Mouse (Mus musculus): ENCODE results near the gene Lgals1. TPM values are rescaled to one million over a fixed set of nuclear protein-coding genes. Genes with fewer than 3 reads are reported as not detected.

Lgals1 gene
- polyA plus RNA-seq, 1 experiment from 2014 or later, result 50.7 TPM

DNA sequence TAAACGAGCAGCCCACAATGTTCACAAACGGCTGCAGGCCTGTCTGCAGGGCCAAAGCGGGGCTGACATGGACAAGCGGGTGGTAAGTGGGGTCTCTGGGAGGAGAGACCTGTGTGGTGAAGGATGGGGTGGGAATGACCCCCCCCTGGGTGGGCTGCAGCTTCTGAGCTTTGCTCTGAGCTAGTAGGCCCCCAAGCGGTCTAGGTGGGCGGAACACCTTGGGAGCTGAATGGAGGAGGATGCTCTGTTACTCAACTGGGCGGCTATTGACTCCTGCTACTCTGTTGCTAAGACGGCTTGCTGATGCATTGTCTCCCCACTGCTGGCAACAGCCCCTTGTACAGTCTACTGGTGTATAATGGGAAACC lies 25.1 kb upstream of the Lgals1 start:
- Histone ChIP-seq H3K9ac (replicated peaks; ENCODE audit: low read depth, low read length) (no peak overlapping the region), H3K4me3 (ENCODE audit: low read depth, low read length) (no peak overlapping the region), H3K36me3 (ENCODE audit: control insufficient read depth, insufficient read depth, low read length) (no peaks in the 10 kb centered on the region), H3K9me3 (ENCODE audit: control insufficient read depth, low read length) (no peaks in the 10 kb centered on the region), H3K4me2 (ENCODE audit: low read depth, low read length) (no peak overlapping the region), H3K27me3 (ENCODE audit: control insufficient read depth, insufficient read depth, low read length) (0 out of 2 replicates have a peak, but pooled peaks cover 2% of the 10 kb centered on the region), H3K27ac (ENCODE audit: low read depth, low read length) (no peak overlapping the region), H3K4me1 (ENCODE audit: control insufficient read depth, insufficient read depth, low read length) (peaks cover 5% of the 10 kb centered on the region)
- ATAC-seq (ENCODE audit: low read depth), result no peak
- WGBS, result 40% methylated on average over 8 of the region's 8 CpGs

DNA sequence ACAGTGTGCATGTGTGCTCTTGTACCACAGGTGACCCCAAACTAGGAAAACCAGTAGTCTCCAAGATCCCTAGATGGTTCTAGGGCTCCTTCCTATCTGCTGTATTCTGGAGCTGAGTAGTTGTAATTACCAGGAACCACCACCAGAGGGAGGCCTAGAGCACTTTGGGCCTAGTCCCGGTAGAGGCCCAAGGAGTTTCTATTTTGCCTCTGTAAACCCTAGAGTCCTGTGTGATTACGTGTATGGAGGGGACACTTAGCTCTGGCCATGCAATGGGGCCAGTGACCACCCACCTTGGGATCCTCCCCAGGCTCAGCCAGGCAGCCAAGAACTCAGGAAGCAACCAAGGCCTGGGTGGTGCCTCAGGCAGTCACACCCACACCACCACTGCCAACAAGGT lies 23.3 kb upstream of the Lgals1 start:
- Histone ChIP-seq H3K4me2 (ENCODE audit: low read depth, low read length) (no peak overlapping the region), H3K9ac (replicated peaks; ENCODE audit: low read depth, low read length) (no peak overlapping the region), H3K4me3 (ENCODE audit: low read depth, low read length) (no peak overlapping the region), H3K27ac (ENCODE audit: low read depth, low read length) (no peak overlapping the region), H3K9me3 (ENCODE audit: control insufficient read depth, low read length) (no peaks in the 10 kb centered on the region), H3K4me1 (ENCODE audit: control insufficient read depth, insufficient read depth, low read length) (peaks cover 5% of the 10 kb centered on the region), H3K36me3 (ENCODE audit: control insufficient read depth, insufficient read depth, low read length) (no peaks in the 10 kb centered on the region), H3K27me3 (ENCODE audit: control insufficient read depth, insufficient read depth, low read length) (0 out of 2 replicates have a peak, but pooled peaks cover 2% of the 10 kb centered on the region)
- ATAC-seq (ENCODE audit: low read depth), result peak; percentile 60; the same call in 1 of the 2 replicates
- 12% methylated on average over 2 of the region's 2 CpGs for WGBS

DNA sequence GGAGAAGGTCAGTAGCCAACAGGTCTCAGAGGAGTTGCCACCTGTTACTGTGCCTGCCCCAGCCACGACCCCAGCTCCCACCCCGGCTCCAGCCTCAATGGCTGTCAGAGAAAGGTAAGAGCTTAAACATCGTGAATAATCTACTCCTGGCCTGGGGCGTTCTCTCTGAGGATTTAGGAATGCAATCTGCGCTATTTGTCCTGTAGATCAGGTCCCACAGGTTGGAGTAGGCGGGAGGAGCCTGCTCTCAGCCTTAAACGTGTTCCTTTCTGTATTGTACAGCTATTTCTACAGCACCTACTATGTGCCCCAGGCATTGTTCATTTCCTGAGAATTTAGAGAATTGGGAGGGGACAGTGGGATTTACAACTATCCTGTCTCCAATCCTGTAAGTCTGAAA lies 18.1 kb upstream of the Lgals1 start:
- Histone ChIP-seq H3K27ac (ENCODE audit: low read depth, low read length) (no peak overlapping the region), H3K4me3 (ENCODE audit: low read depth, low read length) (no peak overlapping the region), H3K27me3 (ENCODE audit: control insufficient read depth, insufficient read depth, low read length) (no peaks in the 10 kb centered on the region), H3K9me3 (ENCODE audit: control insufficient read depth, low read length) (no peaks in the 10 kb centered on the region), H3K4me1 (ENCODE audit: control insufficient read depth, insufficient read depth, low read length) (peaks cover 5% of the 10 kb centered on the region; the same call in 1 of the 2 replicates), H3K4me2 (ENCODE audit: low read depth, low read length) (no peak overlapping the region), H3K9ac (replicated peaks; ENCODE audit: low read depth, low read length) (no peak overlapping the region), H3K36me3 (ENCODE audit: control insufficient read depth, insufficient read depth, low read length) (no peaks in the 10 kb centered on the region)
- ATAC-seq (ENCODE audit: low read depth), result no peak
- WGBS, result 85% methylated on average over 7 of the region's 7 CpGs

DNA sequence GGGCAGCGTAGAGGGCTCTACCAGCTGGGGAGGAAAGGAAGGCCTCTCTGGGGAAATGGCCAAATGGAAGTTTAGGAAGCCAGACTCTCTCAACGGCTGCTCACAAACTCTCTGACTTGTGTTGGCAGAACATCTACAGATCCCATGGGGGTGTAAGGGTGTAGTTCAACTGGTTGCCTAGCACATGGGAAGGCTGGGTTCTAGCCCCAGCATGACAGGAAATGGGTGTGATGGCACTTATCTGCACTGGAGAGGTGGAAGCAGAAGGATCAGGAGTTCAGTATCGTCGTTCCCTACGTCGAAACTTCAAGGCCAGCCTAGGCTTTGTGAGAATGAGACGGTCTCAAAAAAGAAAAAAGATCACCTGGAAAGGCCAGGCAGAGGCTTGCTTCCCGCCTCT lies 17.5 kb upstream of the Lgals1 start:
- Histone ChIP-seq H3K9me3 (ENCODE audit: control insufficient read depth, low read length) (no peaks in the 10 kb centered on the region), H3K4me3 (ENCODE audit: low read depth, low read length) (no peak overlapping the region), H3K4me1 (ENCODE audit: control insufficient read depth, insufficient read depth, low read length) (peaks cover 5% of the 10 kb centered on the region; the same call in 1 of the 2 replicates), H3K36me3 (ENCODE audit: control insufficient read depth, insufficient read depth, low read length) (no peaks in the 10 kb centered on the region), H3K9ac (replicated peaks; ENCODE audit: low read depth, low read length) (no peak overlapping the region), H3K27me3 (ENCODE audit: control insufficient read depth, insufficient read depth, low read length) (no peaks in the 10 kb centered on the region), H3K27ac (ENCODE audit: low read depth, low read length) (no peak overlapping the region), H3K4me2 (ENCODE audit: low read depth, low read length) (no peak overlapping the region)
- no peak for ATAC-seq (ENCODE audit: low read depth)
- whole genome bisulfite sequencing, result 88% methylated on average over 8 of the region's 8 CpGs

DNA sequence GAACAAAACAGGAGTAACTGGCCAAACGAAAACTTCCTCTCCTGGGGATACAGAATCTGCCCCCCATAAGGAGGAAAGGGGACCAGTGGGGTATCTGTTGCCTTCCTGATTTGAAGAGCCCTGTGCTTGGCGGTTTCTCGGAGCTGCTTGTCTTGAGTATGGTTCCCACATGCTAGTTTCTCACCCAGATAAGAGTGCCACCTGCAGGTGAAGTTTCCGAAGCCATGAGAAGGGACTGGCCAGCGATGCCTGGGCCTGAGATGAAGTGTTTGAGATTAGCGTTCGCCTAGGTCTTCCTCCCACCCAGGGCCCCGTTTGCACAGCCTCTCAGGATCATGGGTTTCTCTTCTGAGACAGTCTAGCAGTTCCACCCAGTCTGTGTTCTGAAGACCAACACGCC lies 14.5 kb upstream of the Lgals1 start:
- peaks cover 27% of the 10 kb centered on the region for H3K4me1 ChIP-seq (ENCODE audit: control insufficient read depth, insufficient read depth, low read length)
- ATAC-seq (ENCODE audit: low read depth), result no peak
- H3K9me3 ChIP-seq (ENCODE audit: control insufficient read depth, low read length), result no peaks in the 10 kb centered on the region
- no peak overlapping the region for H3K4me2 ChIP-seq (ENCODE audit: low read depth, low read length)
- WGBS, result 32% methylated on average over 9 of the region's 9 CpGs
- H3K27ac ChIP-seq (ENCODE audit: low read depth, low read length), result no peak overlapping the region
- H3K4me3 ChIP-seq (ENCODE audit: low read depth, low read length), result no peak overlapping the region
- no peaks in the 10 kb centered on the region for H3K36me3 ChIP-seq (ENCODE audit: control insufficient read depth, insufficient read depth, low read length)
- no peak overlapping the region for H3K9ac ChIP-seq (replicated peaks; ENCODE audit: low read depth, low read length)
- H3K27me3 ChIP-seq (ENCODE audit: control insufficient read depth, insufficient read depth, low read length), result no peaks in the 10 kb centered on the region

DNA sequence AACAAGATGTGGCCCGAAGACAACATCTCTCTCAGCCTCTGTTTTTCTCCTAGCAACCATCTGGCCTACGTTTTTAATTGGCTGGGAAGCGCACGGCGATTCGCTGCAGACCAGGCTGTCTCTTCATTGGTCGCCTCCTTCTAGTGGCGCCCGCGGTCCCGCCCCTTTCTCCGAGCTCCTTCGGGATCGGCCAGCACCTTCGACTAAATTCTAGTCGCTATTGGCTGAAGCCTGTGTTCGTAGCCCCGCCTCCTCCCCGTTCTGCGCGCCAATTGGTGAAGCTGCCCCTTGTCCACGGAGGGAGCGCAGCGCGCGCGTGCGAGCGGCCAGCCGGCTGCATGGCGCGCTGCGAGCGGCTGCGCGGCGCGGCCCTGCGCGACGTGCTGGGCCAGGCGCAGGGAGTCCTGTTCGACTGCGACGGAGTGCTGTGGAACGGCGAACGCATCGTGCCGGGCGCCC lies 12.9 kb upstream of the Lgals1 start, which contains the start of gene Pdxp:
Pdxp (plus strand) TSS at position 288 of the 459 bp plus-strand sequence.
- Histone ChIP-seq H3K36me3 (ENCODE audit: control insufficient read depth, insufficient read depth, low read length) (no peaks in the 10 kb centered on the region), H3K27ac (ENCODE audit: low read depth, low read length) (peak within 1 kb of the TSS; percentile 97), H3K4me2 (ENCODE audit: low read depth, low read length) (peak within 1 kb of the TSS; percentile 89), H3K9ac (replicated peaks; ENCODE audit: low read depth, low read length) (peak within 1 kb of the TSS; percentile 77), H3K4me1 (ENCODE audit: control insufficient read depth, insufficient read depth, low read length) (peaks cover 27% of the 10 kb centered on the region), H3K27me3 (ENCODE audit: control insufficient read depth, insufficient read depth, low read length) (no peaks in the 10 kb centered on the region), H3K4me3 (ENCODE audit: low read depth, low read length) (peak within 1 kb of the TSS; percentile 71), H3K9me3 (ENCODE audit: control insufficient read depth, low read length) (no peaks in the 10 kb centered on the region)
- ATAC-seq (ENCODE audit: low read depth), result peak; percentile 94
- under 1% methylated on average over 51 of the region's 51 CpGs for WGBS

DNA sequence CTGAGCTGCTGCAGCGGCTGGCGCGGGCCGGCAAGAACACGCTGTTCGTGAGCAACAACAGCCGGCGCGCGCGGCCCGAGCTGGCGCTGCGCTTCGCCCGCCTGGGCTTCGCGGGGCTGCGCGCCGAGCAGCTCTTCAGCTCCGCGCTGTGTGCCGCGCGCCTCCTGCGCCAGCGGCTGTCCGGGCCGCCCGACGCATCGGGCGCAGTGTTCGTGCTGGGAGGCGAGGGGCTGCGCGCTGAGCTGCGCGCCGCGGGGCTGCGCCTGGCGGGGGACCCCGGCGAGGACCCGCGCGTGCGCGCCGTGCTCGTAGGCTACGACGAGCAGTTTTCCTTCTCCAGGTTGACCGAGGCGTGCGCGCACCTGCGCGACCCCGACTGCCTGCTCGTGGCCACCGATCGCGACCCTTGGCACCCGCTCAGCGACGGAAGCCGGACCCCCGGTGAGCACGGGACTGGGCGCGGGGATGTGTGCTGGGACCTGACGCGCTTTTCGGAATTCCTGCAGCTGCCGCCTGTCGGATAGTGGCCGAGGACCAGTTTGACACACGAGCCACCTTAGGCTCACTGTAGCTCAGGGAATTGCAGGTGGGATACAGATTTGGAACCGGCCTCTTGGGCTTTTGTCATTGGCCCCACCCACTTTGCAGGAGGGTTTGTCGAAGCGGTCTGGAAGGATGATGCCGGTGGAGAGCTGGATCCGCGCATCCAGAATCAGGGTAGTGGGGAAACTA lies 12.3 kb upstream of the Lgals1 start:
- Histone ChIP-seq H3K4me2 (ENCODE audit: low read depth, low read length) (peak overlapping the region; percentile 89), H3K36me3 (ENCODE audit: control insufficient read depth, insufficient read depth, low read length) (no peaks in the 10 kb centered on the region), H3K27me3 (ENCODE audit: control insufficient read depth, insufficient read depth, low read length) (no peaks in the 10 kb centered on the region), H3K9me3 (ENCODE audit: control insufficient read depth, low read length) (no peaks in the 10 kb centered on the region), H3K4me3 (ENCODE audit: low read depth, low read length) (peak overlapping the region; percentile 71), H3K27ac (ENCODE audit: low read depth, low read length) (peak overlapping the region; percentile 97), H3K4me1 (ENCODE audit: control insufficient read depth, insufficient read depth, low read length) (peaks cover 27% of the 10 kb centered on the region), H3K9ac (replicated peaks; ENCODE audit: low read depth, low read length) (peak overlapping the region; percentile 77)
- peak; percentile 73 for ATAC-seq (ENCODE audit: low read depth)
- under 1% methylated on average over 72 of the region's 87 CpGs for WGBS

DNA sequence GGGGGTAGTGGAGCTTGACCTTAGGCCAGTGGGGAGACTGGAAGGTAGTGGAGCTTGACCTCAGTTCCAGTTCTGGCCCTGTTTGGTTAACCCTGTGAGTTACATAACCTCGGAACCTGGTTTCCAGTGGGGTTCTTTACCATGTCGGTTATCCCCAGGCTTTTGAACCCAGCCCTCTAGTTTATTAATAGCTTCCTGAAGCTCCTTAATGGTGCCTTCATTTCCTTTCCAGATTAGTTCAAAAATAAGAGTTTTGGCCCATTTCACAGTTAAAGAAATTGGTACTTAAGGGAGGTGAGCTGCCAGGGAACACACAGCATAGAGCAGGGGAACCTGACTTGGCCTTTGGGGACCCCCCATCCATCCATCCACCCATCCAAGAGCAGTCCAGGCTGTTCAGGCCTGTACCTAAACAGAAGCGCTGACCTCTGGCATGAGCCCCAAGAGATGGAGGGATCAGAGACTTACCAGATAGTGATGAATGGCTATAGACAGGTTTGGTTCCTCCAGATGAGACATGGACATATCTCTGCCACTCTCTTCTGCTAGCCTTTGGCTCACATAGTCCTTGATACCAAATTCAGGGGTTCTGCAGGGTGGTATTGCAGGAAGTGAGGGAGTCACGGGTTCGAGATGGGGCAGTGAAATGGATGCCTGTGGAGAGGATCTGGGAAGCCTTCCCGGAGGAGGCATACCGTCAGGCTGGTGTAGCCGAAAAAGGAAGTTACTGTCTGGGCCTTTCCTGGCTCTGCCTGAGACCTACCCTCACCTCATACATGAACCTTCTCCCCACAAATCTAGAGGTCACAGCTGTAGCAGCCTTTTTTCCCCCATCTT lies 11.5 kb upstream of the Lgals1 start:
- H3K27me3 ChIP-seq (ENCODE audit: control insufficient read depth, insufficient read depth, low read length), result no peaks in the 10 kb centered on the region
- H3K4me3 ChIP-seq (ENCODE audit: low read depth, low read length), result peak overlapping the region; percentile 71
- no peaks in the 10 kb centered on the region for H3K36me3 ChIP-seq (ENCODE audit: control insufficient read depth, insufficient read depth, low read length)
- WGBS, result 50% methylated on average over 8 of the region's 8 CpGs
- H3K9ac ChIP-seq (replicated peaks; ENCODE audit: low read depth, low read length), result peak overlapping the region; percentile 77
- peaks cover 27% of the 10 kb centered on the region for H3K4me1 ChIP-seq (ENCODE audit: control insufficient read depth, insufficient read depth, low read length)
- H3K27ac ChIP-seq (ENCODE audit: low read depth, low read length), result peak overlapping the region; percentile 97
- ATAC-seq (ENCODE audit: low read depth), result no peak
- H3K9me3 ChIP-seq (ENCODE audit: control insufficient read depth, low read length), result no peaks in the 10 kb centered on the region
- peak overlapping the region; percentile 89 for H3K4me2 ChIP-seq (ENCODE audit: low read depth, low read length)

DNA sequence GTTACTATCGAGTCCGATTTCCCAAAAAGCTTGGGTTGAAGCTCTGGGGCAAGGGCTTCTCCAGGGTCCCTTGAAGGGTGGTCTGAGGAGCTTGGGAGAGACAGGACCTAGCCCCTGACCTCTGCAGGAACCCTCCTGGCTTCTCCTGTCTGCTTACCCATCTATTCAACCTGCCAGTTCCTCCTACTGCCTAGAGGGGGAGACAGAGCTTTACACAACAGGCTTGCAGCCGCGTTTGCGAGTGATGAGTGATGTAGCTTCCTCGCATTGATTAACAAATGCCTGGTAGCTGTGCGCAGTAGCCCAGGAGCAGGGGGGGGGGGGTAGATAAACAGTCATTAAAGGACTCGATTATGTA lies 10.9 kb upstream of the Lgals1 start:
- Histone ChIP-seq H3K36me3 (ENCODE audit: control insufficient read depth, insufficient read depth, low read length) (no peaks in the 10 kb centered on the region), H3K27me3 (ENCODE audit: control insufficient read depth, insufficient read depth, low read length) (no peaks in the 10 kb centered on the region), H3K9ac (replicated peaks; ENCODE audit: low read depth, low read length) (peak overlapping the region; percentile 52), H3K27ac (ENCODE audit: low read depth, low read length) (peak overlapping the region; percentile 8; the same call in 1 of the 2 replicates), H3K4me2 (ENCODE audit: low read depth, low read length) (peak overlapping the region; percentile 89), H3K4me1 (ENCODE audit: control insufficient read depth, insufficient read depth, low read length) (peaks cover 27% of the 10 kb centered on the region), H3K4me3 (ENCODE audit: low read depth, low read length) (peak overlapping the region; percentile 71), H3K9me3 (ENCODE audit: control insufficient read depth, low read length) (no peaks in the 10 kb centered on the region)
- peak; percentile 14; the same call in 1 of the 2 replicates for ATAC-seq (ENCODE audit: low read depth)
- WGBS, result 5% methylated on average over 8 of the region's 8 CpGs
